Comparison of ENCODE assay signal across 8 mouse cellular contexts in the genomic region with DNA sequence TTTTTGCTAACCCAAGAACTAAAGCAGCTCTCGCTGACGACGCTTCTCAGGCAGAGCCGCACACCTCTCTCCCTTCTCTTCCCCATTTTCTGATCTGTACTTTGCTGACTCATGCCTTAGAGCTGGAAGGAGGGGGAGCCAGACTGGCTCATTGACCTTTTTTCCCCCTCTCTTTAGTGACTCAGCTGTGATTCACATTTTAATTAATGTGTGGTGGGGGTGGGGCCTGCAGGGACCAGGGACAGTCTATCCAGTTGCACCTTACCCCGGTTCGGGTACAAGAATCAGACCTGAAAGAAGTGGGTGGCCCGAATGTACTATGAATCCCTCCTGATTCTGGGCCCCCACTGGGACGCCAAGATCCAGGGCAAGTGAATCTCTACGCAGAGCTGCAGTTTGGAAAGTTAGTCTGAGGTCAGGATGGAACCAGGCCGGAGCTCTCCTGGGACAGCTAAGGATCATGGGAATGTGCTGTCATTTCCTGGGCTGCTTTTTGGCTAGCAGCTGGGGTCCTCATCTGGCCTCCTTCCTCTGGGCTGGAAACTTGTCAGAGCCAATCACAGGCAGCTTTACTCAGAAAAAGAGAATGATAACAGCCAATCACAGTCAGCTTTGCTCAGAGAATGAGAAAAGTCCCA.
DNase-seq lines count a peak whose midpoint lies in the region; ATAC-seq and TF ChIP-seq lines count a peak whose summit lies in the region.

No protein-coding gene starts in this region.

- no peak overlapping the region for H3K4me3 ChIP-seq in embryonic facial prominence, embryonic 11.5 days (ENCODE audit: low read depth, low read length)
- no peak overlapping the region for H3K4me3 ChIP-seq in embryonic facial prominence, embryonic 10.5 days
- H3K4me3 ChIP-seq in midbrain, embryonic 11.5 days (ENCODE audit: low read depth, low read length), result no peak overlapping the region
- H3K4me3 ChIP-seq in midbrain, embryonic 16.5 days (ENCODE audit: low read depth, low read length), result no peak overlapping the region
- no peak overlapping the region for H3K4me3 ChIP-seq in embryonic fibroblast, embryonic 13.5 days (ENCODE audit: insufficient read depth, low read length)

- H3K27me3 ChIP-seq in embryonic facial prominence, embryonic 11.5 days (ENCODE audit: control insufficient read depth, insufficient read depth, low read length), result no peaks in the 10 kb centered on the region
- no peaks in the 10 kb centered on the region for H3K27me3 ChIP-seq in embryonic facial prominence, embryonic 10.5 days (replicated peaks; ENCODE audit: low read depth, poor library complexity, severe bottlenecking)
- no peaks in the 10 kb centered on the region for H3K27me3 ChIP-seq in midbrain, embryonic 11.5 days (ENCODE audit: control insufficient read depth, insufficient read depth, low read length)
- H3K27me3 ChIP-seq in midbrain, embryonic 16.5 days (ENCODE audit: control insufficient read depth, insufficient read depth, low read depth, low read length), result no peaks in the 10 kb centered on the region

- peak; percentile 25 for DNase-seq in embryonic facial prominence, embryonic 11.5 days (ENCODE audit: low spot score)
- DNase-seq in embryonic facial prominence, embryonic 10.5 days (ENCODE audit: low spot score), result no peak
- peak; percentile 86 for DNase-seq in midbrain, embryonic 11.5 days (ENCODE audit: low spot score, missing footprints)
- peak; percentile 25 to 62 for DNase-seq in kidney, postnatal 25 days
- DNase-seq in spleen, postnatal 10 days (ENCODE audit: low spot score in 2 of 2), result no peak

- no peaks in the 10 kb centered on the region for H3K9me3 ChIP-seq in embryonic facial prominence, embryonic 11.5 days (replicated peaks; ENCODE audit: control insufficient read depth, low read length)
- no peaks in the 10 kb centered on the region for H3K9me3 ChIP-seq in embryonic facial prominence, embryonic 10.5 days
- no peaks in the 10 kb centered on the region for H3K9me3 ChIP-seq in midbrain, embryonic 11.5 days (ENCODE audit: control insufficient read depth, low read length)
- H3K9me3 ChIP-seq in midbrain, embryonic 16.5 days (replicated peaks; ENCODE audit: control insufficient read depth, low read length, poor library complexity, severe bottlenecking), result no peaks in the 10 kb centered on the region

- H3K36me3 ChIP-seq in embryonic facial prominence, embryonic 11.5 days (replicated peaks; ENCODE audit: control insufficient read depth, insufficient read depth, low read depth, low read length), result no peaks in the 10 kb centered on the region
- no peaks in the 10 kb centered on the region for H3K36me3 ChIP-seq in embryonic facial prominence, embryonic 10.5 days (replicated peaks)
- H3K36me3 ChIP-seq in midbrain, embryonic 11.5 days (ENCODE audit: control insufficient read depth, insufficient read depth, low read length), result no peaks in the 10 kb centered on the region
- no peaks in the 10 kb centered on the region for H3K36me3 ChIP-seq in midbrain, embryonic 16.5 days (ENCODE audit: control insufficient read depth, insufficient read depth, low read length)

- H3K9ac ChIP-seq in embryonic facial prominence, embryonic 11.5 days (replicated peaks; ENCODE audit: low read length), result no peak overlapping the region
- H3K9ac ChIP-seq in midbrain, embryonic 11.5 days (ENCODE audit: low read length), result no peak overlapping the region
- no peak overlapping the region for H3K9ac ChIP-seq in midbrain, embryonic 16.5 days (ENCODE audit: low read depth, low read length)

- H3K4me2 ChIP-seq in embryonic facial prominence, embryonic 11.5 days (ENCODE audit: low read depth, low read length), result no peak overlapping the region
- no peak overlapping the region for H3K4me2 ChIP-seq in midbrain, embryonic 11.5 days
- H3K4me2 ChIP-seq in midbrain, embryonic 16.5 days (ENCODE audit: low read length), result no peak overlapping the region

- no peaks in the 10 kb centered on the region for H3K4me1 ChIP-seq in embryonic facial prominence, embryonic 11.5 days (ENCODE audit: control insufficient read depth, insufficient read depth, low read length)
- H3K4me1 ChIP-seq in embryonic facial prominence, embryonic 10.5 days, result peaks cover 7% of the 10 kb centered on the region; the same call in 1 of the 2 replicates
- H3K4me1 ChIP-seq in midbrain, embryonic 11.5 days (ENCODE audit: control insufficient read depth, insufficient read depth, low read length), result no peaks in the 10 kb centered on the region
- H3K4me1 ChIP-seq in midbrain, embryonic 16.5 days (ENCODE audit: control insufficient read depth, insufficient read depth, low read length), result no peaks in the 10 kb centered on the region; the same call in 1 of the 2 replicates
- 0 out of 2 replicates have a peak, but pooled peaks cover 6% of the 10 kb centered on the region for H3K4me1 ChIP-seq in embryonic fibroblast, embryonic 13.5 days (ENCODE audit: control insufficient read depth, insufficient read depth, low read length)

- WGBS in embryonic facial prominence, embryonic 11.5 days, result 83% methylated on average over 10 of the region's 10 CpGs
- 80% methylated on average over 10 of the region's 10 CpGs for WGBS in embryonic facial prominence, embryonic 10.5 days
- WGBS in midbrain, embryonic 11.5 days, result 84% methylated on average over 10 of the region's 10 CpGs
- WGBS in midbrain, embryonic 16.5 days, result 80% methylated on average over 10 of the region's 10 CpGs

- TF ChIP-seq CTCF in embryonic fibroblast, embryonic 13.5 days (IDR thresholded peaks at IDR 0.05; ENCODE audit: borderline replicate concordance, insufficient read depth, low read length), result no peak

- TF ChIP-seq POLR2A in embryonic fibroblast, embryonic 13.5 days (IDR thresholded peaks at IDR 0.05; ENCODE audit: low read depth, low read length), result no peak; the same call in 1 of the 2 replicates

- no peak for ATAC-seq in embryonic facial prominence, embryonic 11.5 days (replicated peaks; ENCODE audit: insufficient number of reproducible peaks, low FRiP score, low TSS enrichment, low read depth)
- no peak for ATAC-seq in midbrain, embryonic 11.5 days (ENCODE audit: low FRiP score)
- ATAC-seq in midbrain, embryonic 16.5 days, result no peak
- no peak for ATAC-seq in erythroid progenitor cell, adult 5-6 weeks (replicated peaks; ENCODE audit: low FRiP score, poor library complexity, severe bottlenecking)

- no peak overlapping the region for H3K27ac ChIP-seq in embryonic facial prominence, embryonic 11.5 days (replicated peaks; ENCODE audit: low read depth, low read length)
- no peak overlapping the region; the same call in 1 of the 2 replicates for H3K27ac ChIP-seq in embryonic facial prominence, embryonic 10.5 days (replicated peaks)
- no peak overlapping the region for H3K27ac ChIP-seq in midbrain, embryonic 11.5 days (ENCODE audit: low read depth, low read length)
- no peak overlapping the region for H3K27ac ChIP-seq in midbrain, embryonic 16.5 days (ENCODE audit: low read length)
- H3K27ac ChIP-seq in embryonic fibroblast, embryonic 13.5 days (ENCODE audit: insufficient read depth, low read length), result peak overlapping the region; percentile 85

Comparison
In these comparisons a context has a peak if more than half of its experiments do, and no peak if none do; other contexts are left out.
1. DNase-seq: peak in embryonic facial prominence, embryonic 11.5 days (single experiment), midbrain, embryonic 11.5 days (single experiment) and kidney, postnatal 25 days (2 of 2); none in embryonic facial prominence, embryonic 10.5 days (single experiment) and spleen, postnatal 10 days (0 of 2).